Mouse (Mus musculus) ES-E14 (cell line): ENCODE data around the gene Plekhd1.

ENCODE experiments used
- CHD2 ChIP-seq: IDR thresholded peaks from 2 replicates; pipeline ENCODE4 v1.6.1; 2014; ENCODE audit warnings: mild to moderate bottlenecking, low read depth, low read length, inconsistent platforms
- HCFC1 ChIP-seq: IDR thresholded peaks from 2 replicates; pipeline ENCODE4 v1.6.1; 2012; ENCODE audit warnings: low read length, inconsistent platforms, borderline replicate concordance; ENCODE audit not compliant: insufficient read depth
- MAFK ChIP-seq: IDR thresholded peaks from 2 replicates; pipeline ENCODE4 v1.6.1; 2014; ENCODE audit warnings: mild to moderate bottlenecking, low read depth, low read length, inconsistent platforms; ENCODE audit not compliant: insufficient read depth
- ZC3H11A ChIP-seq: IDR thresholded peaks from 2 replicates; pipeline ENCODE4 v1.6.1; 2012; ENCODE audit warnings: low read depth, mild to moderate bottlenecking, inconsistent platforms, low read length, borderline replicate concordance
- ZNF384 ChIP-seq: IDR thresholded peaks from 2 replicates; pipeline ENCODE4 v1.6.1; 2012; ENCODE audit warnings: low read depth, low read length, inconsistent platforms

DNA sequence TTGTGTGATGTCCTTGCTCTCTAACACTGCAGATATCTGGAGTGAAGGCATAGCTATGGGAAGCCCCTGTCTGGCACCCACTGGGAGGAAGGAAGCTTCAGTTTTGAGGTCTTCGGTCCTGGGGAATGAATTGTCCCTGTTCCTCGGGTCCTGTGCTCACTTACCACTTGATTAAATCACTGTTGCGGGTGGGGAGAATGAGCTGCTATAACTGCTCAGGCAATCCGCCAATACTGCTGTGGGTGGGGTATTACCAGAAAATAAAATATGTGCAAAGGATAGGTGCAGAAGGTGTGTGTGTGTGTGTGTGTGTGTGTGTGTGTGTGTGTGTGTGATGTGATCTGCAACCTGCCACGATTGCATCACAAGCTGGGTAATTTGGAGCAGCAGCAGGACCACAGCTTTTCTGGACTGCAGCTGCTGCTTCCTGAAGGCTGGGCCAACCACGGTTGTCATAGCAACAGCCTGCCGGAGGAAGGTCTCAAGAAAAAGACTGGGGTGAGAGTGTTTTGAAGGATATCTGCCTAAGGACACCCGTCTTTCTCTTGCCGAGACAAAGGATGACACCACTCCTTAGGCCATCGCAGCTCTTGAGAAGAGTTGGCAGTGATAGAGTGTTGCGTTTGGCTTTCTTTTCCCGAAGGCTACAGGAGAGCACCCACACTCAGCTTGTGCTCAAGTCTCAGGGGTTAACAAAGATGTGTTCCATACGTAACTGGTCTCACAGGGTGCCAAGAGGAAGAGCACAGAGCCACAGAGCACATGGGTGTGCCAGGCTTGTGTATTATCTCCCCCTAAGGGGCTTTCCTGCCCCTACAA is 44.3 kb downstream of the Plekhd1 start:
- TF ChIP-seq HCFC1 (no peak), ZC3H11A (no peak), CHD2 (no peak), MAFK (no peak), ZNF384 (no peak)
